Mouse (Mus musculus) myocyte (in vitro differentiated cells): ENCODE measurements at regions not wholly inside any gene's neighbourhood (a gene's known extent, or its start where the extent isn't known, plus 50 kb on each side); places are given as distances from the start of the nearest gene placed in this dataset.

Experiments used
- CEBPB ChIP-seq: IDR thresholded peaks from 2 replicates; pipeline ENCODE4 v1.6.1; 2011; ENCODE audit warnings: mild to moderate bottlenecking, moderate library complexity; ENCODE audit not compliant: poor library complexity, insufficient read depth, severe bottlenecking
- MYOG ChIP-seq, 3 experiments: IDR thresholded peaks; one replicate each; pipeline ENCODE4 v1.6.1; 2011; ENCODE audit warnings: control low read depth in 2 of 3, low read depth in 2 of 3, mild to moderate bottlenecking in 2 of 3; ENCODE audit not compliant: insufficient read length in 2 of 3, control insufficient read depth in 1 of 3, insufficient read depth in 1 of 3
- POLR2A ChIP-seq: IDR thresholded peaks from one replicate; pipeline ENCODE4 v1.6.1; 2011; ENCODE audit warnings: low read depth, mild to moderate bottlenecking, control low read depth, moderate library complexity; ENCODE audit not compliant: insufficient read length
- POLR2AphosphoS2 ChIP-seq: IDR thresholded peaks from one replicate; pipeline ENCODE4 v1.6.1; 2011; ENCODE audit warnings: low read depth, control low read depth; ENCODE audit not compliant: insufficient read length
- TCF12 ChIP-seq: IDR thresholded peaks from one replicate; pipeline ENCODE4 v1.6.1; 2011; ENCODE audit warnings: mild to moderate bottlenecking, control low read depth; ENCODE audit not compliant: poor library complexity, insufficient read depth, severe bottlenecking
- TCF3 ChIP-seq: IDR thresholded peaks from one replicate; pipeline ENCODE4 v1.6.1; 2011; ENCODE audit warnings: low read depth, control low read depth; ENCODE audit not compliant: insufficient read length

- TF ChIP-seq TCF12 (no peak), POLR2AphosphoS2 (no peak), POLR2A (no peak), MYOG (IDR thresholded peaks at IDR 0.05; ENCODE audit: control insufficient read depth in 1 of 3, insufficient read depth in 1 of 3, insufficient read length in 2 of 3, low read depth in 2 of 3) (no peak), TCF3 (no peak), CEBPB (no peak)
Measured at GRCm38 (mm10) chr16:77365254-77365653, 236.6 kb downstream of the Gm11146 start.
